Mouse (Mus musculus) embryonic fibroblast, embryonic 13.5 days (primary cell): ENCODE measurements around the gene Dnajb5. TPM values are rescaled to one million over a fixed set of nuclear protein-coding genes. Genes with fewer than 3 reads are reported as not detected.
"Not testable (repeated sequence)": the region's sequence is repeated elsewhere in the genome, so short reads cannot be mapped to it uniquely, and the experiment has no call there.

Experiments used
- H3K27ac ChIP-seq: 2 replicates; pipeline ENCODE4 v1.5.1; 2012; ENCODE audit warnings: low read length, control low read depth, inconsistent platforms; ENCODE audit not compliant: insufficient read depth
- H3K4me1 ChIP-seq: 2 replicates; pipeline ENCODE4 v1.6.1; 2011; ENCODE audit warnings: low read length; ENCODE audit not compliant: control insufficient read depth, insufficient read depth
- H3K4me3 ChIP-seq: 2 replicates; pipeline ENCODE4 v1.5.1; 2011; ENCODE audit warnings: mild to moderate bottlenecking, control low read depth, low read length; ENCODE audit not compliant: insufficient read depth
- CTCF ChIP-seq: IDR thresholded peaks from 2 replicates; pipeline ENCODE4 v1.5.1; 2011; ENCODE audit warnings: mild to moderate bottlenecking, control low read depth, low read length, moderate library complexity, borderline replicate concordance; ENCODE audit not compliant: insufficient read depth
- POLR2A ChIP-seq: IDR thresholded peaks from 2 replicates; pipeline ENCODE4 v1.6.1; 2011; ENCODE audit warnings: low read depth, mild to moderate bottlenecking, control low read depth, low read length, moderate library complexity
- polyA plus RNA-seq: library from polyadenylated mRNA; stranded (reverse); fragments of >200 nt; gene quantifications from 2 replicates; pipeline ENCODE4 v1.2.4, GENCODE M21; 2011; ENCODE audit warnings: low read depth; ENCODE audit not compliant: missing spikeins, insufficient read length

Dnajb5 gene
- polyA plus RNA-seq, 1 experiment = 31.3 TPM

DNA sequence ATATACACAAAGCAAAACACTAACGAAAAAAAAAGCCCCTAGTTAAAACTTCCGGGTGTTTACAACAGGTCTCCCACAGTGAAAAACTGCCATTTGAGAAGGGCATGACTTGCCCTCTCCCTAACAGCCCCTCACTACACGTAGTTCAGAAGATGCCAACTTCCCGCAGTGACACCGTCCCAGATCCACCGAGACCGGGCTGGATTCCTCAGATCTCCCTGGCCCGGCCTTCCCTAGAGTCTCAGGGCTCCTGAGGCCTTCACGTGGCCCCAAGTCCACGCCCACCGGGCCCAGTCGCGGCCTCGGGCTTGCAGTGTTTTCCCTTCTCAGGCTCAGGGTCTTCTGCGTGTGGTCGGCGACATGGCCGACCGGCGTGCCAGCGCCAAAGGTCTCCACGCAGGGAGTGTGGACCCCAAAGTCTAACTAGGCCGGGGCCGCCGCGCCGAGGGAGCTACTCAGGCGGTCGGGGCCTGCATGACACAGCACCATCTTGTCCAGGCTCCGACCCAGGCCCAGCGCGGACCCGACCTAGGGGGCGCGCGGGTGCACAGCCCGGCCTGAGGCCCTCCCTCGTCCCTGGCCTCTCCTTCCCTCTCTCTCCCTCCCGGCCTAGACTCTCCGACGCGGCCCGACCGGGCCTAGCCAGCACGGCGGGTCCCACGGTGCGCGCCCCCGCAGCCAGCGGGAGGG is 50.0 kb downstream of the Dnajb5 start:
- H3K4me3 ChIP-seq = peak overlapping the region; percentile 95
- TF ChIP-seq POLR2A (0 out of 2 replicates have a peak, but pooled peaks have one; percentile 34), CTCF (0 out of 2 replicates have a peak, but pooled peaks have one; percentile 6)
- H3K27ac ChIP-seq = peak overlapping the region; percentile 93
- H3K4me1 ChIP-seq = no peaks in the 10 kb centered on the region; the same call in 1 of the 2 replicates

DNA sequence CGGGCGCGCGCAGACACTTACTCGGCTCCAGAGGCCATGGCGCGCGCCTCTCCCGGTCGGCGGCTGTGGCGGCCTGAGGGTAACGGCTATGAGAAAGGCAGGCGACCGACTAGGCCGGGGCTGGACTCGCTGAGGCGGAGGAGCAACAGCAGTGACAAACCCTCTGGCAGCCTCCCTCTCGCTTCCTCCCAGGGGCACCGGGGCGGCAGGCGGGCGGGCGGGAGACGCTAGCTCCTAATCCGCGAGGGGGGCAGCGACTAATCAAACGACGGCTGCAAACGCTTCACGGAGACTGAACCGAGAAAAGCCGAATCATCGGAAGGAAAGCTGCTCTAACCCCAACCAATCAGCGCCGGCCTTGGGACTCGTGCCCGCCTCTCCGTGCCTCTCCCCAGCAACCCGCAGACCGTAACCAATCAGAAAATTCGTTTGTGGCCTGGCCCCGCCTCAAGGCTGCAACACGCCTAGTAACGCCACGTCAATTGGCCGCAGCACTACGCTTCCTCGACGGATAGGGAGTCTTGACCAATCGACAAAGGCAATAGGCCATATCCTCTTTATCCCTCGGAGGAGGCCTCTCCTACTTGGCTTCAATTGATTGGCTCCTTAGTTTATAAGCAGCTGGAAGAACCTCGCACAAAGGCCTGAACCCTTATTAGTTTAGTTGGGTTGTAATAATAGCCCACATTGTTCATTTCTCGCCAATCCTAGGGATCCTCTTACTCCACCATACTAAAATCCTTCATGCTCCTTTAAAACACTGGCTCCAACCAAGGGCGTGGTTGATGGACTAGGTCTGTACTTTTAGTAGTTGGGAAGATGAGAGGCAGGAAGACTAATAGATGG is 50.8 kb downstream of the Dnajb5 start, which contains the start of gene Vcp:
Vcp (minus strand) TSS at position 367 of the 846 bp plus-strand sequence.
- H3K4me3 ChIP-seq = peak within 1 kb of the TSS; percentile 95
- H3K4me1 ChIP-seq = not testable (repeated sequence)
- H3K27ac ChIP-seq = peak within 1 kb of the TSS; percentile 93
- TF ChIP-seq POLR2A = peak; percentile 67

DNA sequence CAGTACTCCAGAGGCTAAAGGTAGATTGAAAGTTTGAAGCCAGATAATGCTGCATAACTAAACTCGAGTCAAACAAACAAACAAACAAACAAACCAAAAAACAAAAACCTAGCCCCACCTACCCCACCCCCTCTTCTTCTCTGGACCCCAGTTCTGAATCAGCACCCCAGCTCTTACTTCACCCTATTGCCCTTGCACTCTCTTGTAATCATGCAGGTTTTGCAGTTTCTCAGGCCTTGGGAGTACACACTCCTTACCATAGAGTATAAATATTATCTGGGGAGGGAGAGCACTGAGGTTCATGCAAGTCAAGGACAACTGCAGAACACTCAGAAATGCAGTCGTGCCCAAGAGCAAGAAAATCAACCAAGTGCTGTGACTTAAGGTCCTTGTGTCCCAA is 51.7 kb downstream of the Dnajb5 start:
- Histone ChIP-seq H3K27ac (no peak overlapping the region), H3K4me3 (no peak overlapping the region), H3K4me1 (no peaks in the 10 kb centered on the region; the same call in 1 of the 2 replicates)
- TF ChIP-seq CTCF (no peak), POLR2A (no peak)

DNA sequence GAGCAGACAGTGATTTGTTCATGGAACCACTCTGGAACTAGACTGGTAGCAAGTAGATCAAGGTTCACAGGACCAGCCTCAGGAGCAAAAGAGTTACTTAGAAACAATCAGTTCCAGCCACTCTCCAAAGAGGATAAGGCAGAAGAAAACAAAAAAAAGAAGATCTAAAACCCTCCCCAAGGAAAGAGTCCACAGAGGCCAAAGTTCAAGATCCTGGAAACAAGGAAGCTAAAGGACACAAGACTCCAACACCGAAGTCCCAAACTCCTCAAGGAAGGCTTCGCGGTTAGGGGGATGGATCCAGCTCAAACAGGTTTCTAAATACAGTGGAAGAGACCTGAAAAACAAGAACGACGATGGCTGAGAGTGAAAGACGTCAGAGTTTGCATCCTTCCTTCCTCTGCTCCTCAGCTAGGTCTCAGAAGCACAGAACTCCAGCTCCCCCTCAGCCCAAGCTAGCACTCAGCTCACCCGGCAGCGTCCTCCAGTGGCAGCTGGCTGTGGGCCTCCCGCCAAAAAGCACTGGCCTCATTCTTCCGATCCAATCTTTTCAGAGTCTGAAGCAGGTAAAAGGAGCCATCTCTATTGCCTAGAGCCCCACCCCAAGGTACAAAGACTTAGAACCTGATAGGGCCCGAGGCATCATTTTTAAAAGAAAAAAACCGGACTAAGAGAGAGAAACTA is 53.3 kb downstream of the Dnajb5 start:
- no peak overlapping the region for H3K4me3 ChIP-seq
- no peak for TF ChIP-seq POLR2A
- no peak for TF ChIP-seq CTCF
- H3K4me1 ChIP-seq = no peaks in the 10 kb centered on the region; the same call in 1 of the 2 replicates
- no peak overlapping the region for H3K27ac ChIP-seq

DNA sequence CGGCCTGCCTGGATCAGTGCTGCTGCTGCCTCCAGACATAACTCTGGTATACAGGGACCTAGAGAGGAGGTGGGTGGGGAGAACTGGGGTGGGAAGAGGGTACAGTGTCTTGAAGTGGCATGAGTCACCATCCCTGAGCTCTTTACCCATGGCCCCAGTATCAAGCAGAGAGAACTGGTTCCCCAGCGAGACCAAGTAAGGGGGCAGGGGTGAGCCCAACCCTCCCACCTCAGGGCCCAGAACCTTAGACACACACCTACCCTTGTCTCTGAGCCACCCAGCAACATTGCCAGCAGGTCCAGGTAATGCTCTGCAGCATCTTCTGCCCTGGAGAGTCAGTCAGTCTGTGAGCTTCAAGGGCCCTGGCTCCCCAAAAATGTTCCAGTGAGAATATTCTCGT is 55.3 kb downstream of the Dnajb5 start:
- no peak for TF ChIP-seq CTCF
- TF ChIP-seq POLR2A = no peak
- Histone ChIP-seq H3K27ac (no peak overlapping the region), H3K4me3 (no peak overlapping the region), H3K4me1 (no peaks in the 10 kb centered on the region)

DNA sequence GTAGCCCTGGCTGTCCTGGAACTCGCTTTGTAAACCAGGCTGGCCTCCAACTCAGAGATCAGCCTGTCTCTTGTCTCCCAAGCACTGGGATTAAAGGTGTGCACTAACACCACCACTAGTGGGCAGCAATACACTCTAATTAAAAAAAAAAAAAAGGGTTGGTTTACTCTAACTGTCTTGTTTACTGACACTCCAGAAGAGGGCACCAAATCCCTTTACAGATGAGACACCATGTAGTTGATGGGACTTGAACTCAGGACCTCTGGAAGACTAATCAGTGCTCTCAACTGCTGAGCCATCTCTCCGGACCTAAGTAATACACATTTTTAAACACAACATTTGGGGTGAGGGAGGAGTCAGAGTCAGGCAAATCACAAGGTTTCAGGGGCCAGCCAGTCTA is 56.2 kb downstream of the Dnajb5 start:
- H3K4me3 ChIP-seq = no peak overlapping the region
- no peak overlapping the region for H3K27ac ChIP-seq
- TF ChIP-seq CTCF = no peak
- no peak for TF ChIP-seq POLR2A
- no peaks in the 10 kb centered on the region for H3K4me1 ChIP-seq

Other genes with a start within 250 kb of the Dnajb5 start
- gene 4930578G10Rik, start 214.3 kb upstream of the Dnajb5 start, polyA plus RNA-seq = not detected in 2 replicates
- not detected in 2 replicates for gene Ccl19, start 193.2 kb upstream of the Dnajb5 start, polyA plus RNA-seq
- gene Ccl21a, start 175.8 kb upstream of the Dnajb5 start, polyA plus RNA-seq = not detected in 2 replicates
- not detected in 2 replicates for gene Fam205a1, start 95.9 kb upstream of the Dnajb5 start, polyA plus RNA-seq
- 0.18 TPM in 1 of 2 replicates, not detected in the other for gene Gm12394, start 93.0 kb upstream of the Dnajb5 start, polyA plus RNA-seq
- not detected in 2 replicates for gene Fam205c, start 75.6 kb upstream of the Dnajb5 start, polyA plus RNA-seq
- gene Phf24, start 33.2 kb upstream of the Dnajb5 start, polyA plus RNA-seq = not detected in 2 replicates
- gene 1700022I11Rik, start 19.8 kb downstream of the Dnajb5 start, polyA plus RNA-seq = not detected in 2 replicates
- gene Vcp, start 50.7 kb downstream of the Dnajb5 start, polyA plus RNA-seq = 310 and 337 TPM in 2 replicates
- 7.7 and 9.4 TPM in 2 replicates for gene Fancg, start 60.7 kb downstream of the Dnajb5 start, polyA plus RNA-seq
- 8.6 and 15.0 TPM in 2 replicates for gene Pigo, start 76.0 kb downstream of the Dnajb5 start, polyA plus RNA-seq
- 91.7 and 107 TPM in 2 replicates for gene Stoml2, start 81.9 kb downstream of the Dnajb5 start, polyA plus RNA-seq
- gene Fam214b, start 96.4 kb downstream of the Dnajb5 start, polyA plus RNA-seq = 26.7 and 50.0 TPM in 2 replicates
- gene Unc13b, start 109.1 kb downstream of the Dnajb5 start, polyA plus RNA-seq = 2.9 and 4.5 TPM in 2 replicates